Comparison of ENCODE assay signal across 7 mouse cellular contexts in genomic region chr1:153416271-153416832, GRCm38 (mm10). TPM values are rescaled to one million over a fixed set of nuclear protein-coding genes. Genes with fewer than 3 reads are reported as not detected.
A peak's percentile ranks its signal among the peaks of the same experiment; 100 is the strongest.
DNase-seq lines count a peak whose midpoint lies in the region; ATAC-seq and TF ChIP-seq lines count a peak whose summit lies in the region.
"Not testable (repeated sequence)": the region's sequence is repeated elsewhere in the genome, so short reads cannot be mapped to it uniquely, and the experiment has no call there.

No protein-coding gene starts in this region.

- H3K4me3 ChIP-seq in MEL (ENCODE audit: control insufficient read depth in 1 of 2, insufficient read depth in 1 of 2, low read depth in 2 of 2, low read length in 2 of 2); lung, embryonic 16.5 days (ENCODE audit: low read length); macrophage (ENCODE audit: inconsistent target); spleen, adult 2 months (ENCODE audit: extremely low read depth, insufficient read depth, insufficient read length): not testable (repeated sequence)

- H3K36me3 ChIP-seq in MEL (ENCODE audit: control insufficient read depth in 1 of 2, insufficient read depth in 2 of 2, low read length in 2 of 2); lung, embryonic 16.5 days (ENCODE audit: control insufficient read depth, insufficient read depth, low read length); macrophage (ENCODE audit: inconsistent target); spleen, adult 2 months (ENCODE audit: control insufficient read depth, insufficient read depth, low read length): not testable (repeated sequence)

- TF ChIP-seq EP300 in MEL (IDR thresholded peaks at IDR 0.05; ENCODE audit: low read depth in 1 of 2, low read length in 2 of 2): not testable (repeated sequence)

- H3K9me3 ChIP-seq in MEL (replicated peaks; ENCODE audit: insufficient read depth, low read length); lung, embryonic 16.5 days (ENCODE audit: control insufficient read depth, low read length): not testable (repeated sequence)

- H3K9ac ChIP-seq in MEL (ENCODE audit: control insufficient read depth, low read depth, low read length, poor library complexity, severe bottlenecking); lung, embryonic 16.5 days (ENCODE audit: low read length): not testable (repeated sequence)

- 0 out of 2 replicates have a peak overlapping the region, but pooled peaks have one; percentile 20 for H3K27ac ChIP-seq in MEL (ENCODE audit: control insufficient read depth, low read depth, low read length)
- not testable (repeated sequence) for H3K27ac ChIP-seq in lung, embryonic 16.5 days (ENCODE audit: low read length)
- H3K27ac ChIP-seq in macrophage: peak overlapping the region; percentile 17
- H3K27ac ChIP-seq in spleen, adult 2 months (ENCODE audit: insufficient read depth, low read length): peak overlapping the region; percentile 32; the same call in 1 of the 2 replicates

- not testable (repeated sequence) for H3K79me2 ChIP-seq in MEL (ENCODE audit: control insufficient read depth, insufficient read depth, low read length, poor library complexity)
- peaks cover 16% of the 10 kb centered on the region for H3K79me2 ChIP-seq in macrophage (ENCODE audit: inconsistent target)

- ATAC-seq in lung, embryonic 16.5 days (ENCODE audit: low read depth): peak; percentile 80

- not testable (repeated sequence) for TF ChIP-seq POLR2A in MEL (IDR thresholded peaks at IDR 0.05; ENCODE audit: control insufficient read depth in 1 of 2, insufficient read depth in 1 of 2, low read depth in 1 of 2, low read length in 2 of 2, poor library complexity in 1 of 2); spleen, adult 2 months (IDR thresholded peaks at IDR 0.05; ENCODE audit: low read depth, low read length)

- H3K4me2 ChIP-seq in lung, embryonic 16.5 days (ENCODE audit: low read depth, low read length): not testable (repeated sequence)

- not testable (repeated sequence) for TF ChIP-seq RAD21 in MEL (IDR thresholded peaks at IDR 0.05; ENCODE audit: low read depth, low read length)

- TF ChIP-seq CTCF in MEL (IDR thresholded peaks at IDR 0.05 in 2 of 3, conservative IDR thresholded peaks at IDR 0.05 in 1 of 3; ENCODE audit: control insufficient read depth in 1 of 3, insufficient read depth in 1 of 3, low read depth in 2 of 3, low read length in 3 of 3, poor library complexity in 1 of 3, severe bottlenecking in 1 of 3); spleen, adult 2 months (IDR thresholded peaks at IDR 0.05; ENCODE audit: extremely low read depth, insufficient read depth, insufficient read length, insufficient replicate concordance): not testable (repeated sequence)

- H3K4me1 ChIP-seq in MEL (ENCODE audit: control insufficient read depth in 1 of 2, insufficient read depth in 2 of 2, low read length in 2 of 2): peaks cover 0 to 11% of the 10 kb centered on the region in 2 experiments; a peak in 2 of 4 replicates
- not testable (repeated sequence) for H3K4me1 ChIP-seq in lung, embryonic 16.5 days (replicated peaks; ENCODE audit: control insufficient read depth, insufficient read depth, low read length); spleen, adult 2 months (ENCODE audit: control insufficient read depth, insufficient read depth, insufficient read length)

- 50% methylated on average over 3 of the region's 3 CpGs for WGBS in lung, embryonic 16.5 days
- WGBS in macrophage (ENCODE audit: missing documents): 88% methylated on average over 3 of the region's 3 CpGs
- 91% methylated on average over 3 of the region's 3 CpGs for WGBS in spleen, adult 2 months

- not testable (repeated sequence) for H3K27me3 ChIP-seq in MEL (ENCODE audit: control insufficient read depth in 1 of 2, insufficient read depth in 2 of 2, low read length in 2 of 2); lung, embryonic 16.5 days (ENCODE audit: control insufficient read depth, insufficient read depth, low read depth, low read length); spleen, adult 2 months (ENCODE audit: control insufficient read depth, insufficient read depth, low read length)

- peak; percentile 8 for DNase-seq in A20 (ENCODE audit: low read depth, low spot score)
- DNase-seq in MEL (ENCODE audit: low read depth, low spot score): peak; percentile 51
- peak; percentile 82 for DNase-seq in heart, adult 11 months
- peak; percentile 53 for DNase-seq in lung, postnatal 25 days (ENCODE audit: low spot score)
- DNase-seq in spleen, adult 2 months (ENCODE audit: low read depth in 1 of 2, low spot score in 2 of 2): not testable (repeated sequence)

TF ChIP-seq in MEL, 35 proteins besides CTCF, POLR2A, EP300 and RAD21:
- TF ChIP-seq TBP (IDR thresholded peaks at IDR 0.05; ENCODE audit: low read depth, low read length): peak; percentile 90

RNA-seq across cellular contexts. Expression of gene Shcbp1l, which starts 8.6 kb away (rescaled TPM):
- 1.9 and 3.7 TPM in 2 replicates for total RNA-seq in MEL (2012; rRNA removed)
- polyA plus RNA-seq in MEL (2012; ENCODE audit: insufficient read depth in 1 of 2, insufficient read length in 2 of 2, low read depth in 1 of 2, low replicate concordance in 2 of 2, missing spikeins in 1 of 2) (1 to 10 TPM in 1 of 2 experiments, not detected in 1; 2.4 TPM), macrophage (2018) (0.53 to 1.9 TPM (median 0.63 TPM) in 3 replicates)
- polyA plus RNA-seq in lung, embryonic 16.5 days (2015; fragmentation: Nextera tagmentation; extraction: Ambion mirVana): 0.13 and 0.21 TPM in 2 replicates
- total RNA-seq in macrophage (2018; cell fraction: chromatin; rRNA removed): 10 to 100 TPM in 7 of 26 experiments, 1 to 10 TPM in 19; 1.8 to 15.2 (median 6.8) TPM
- 1 to 10 TPM in 5 of 26 experiments, under 1 TPM in 21; 0.37 to 1.5 (median 0.58) TPM for total RNA-seq in macrophage (2018; cell fraction: cytosol; rRNA removed)
- total RNA-seq in macrophage (2018; cell fraction: nucleus; rRNA removed): 10 to 100 TPM in 9 of 26 experiments, 1 to 10 TPM in 17; 1.7 to 22.4 (median 6.6) TPM
- polyA plus RNA-seq in spleen, adult 2 months (2012; rRNA removed): 0.49 and 0.67 TPM in 2 replicates
